Mouse (Mus musculus) intestine, postnatal 0 days (tissue): Measurements from ENCODE around the gene Phka1. TPM values are rescaled to one million over a fixed set of nuclear protein-coding genes. Genes with fewer than 3 reads are reported as not detected.
A peak's percentile ranks its signal among the peaks of the same experiment; 100 is the strongest.

Experiments
- ATAC-seq: fragments of 200-750 bp; cut with Nextera tagmentation; 2 replicates; pipeline ENCODE4 v1.8.0; 2017; ENCODE audit warnings: mild to moderate bottlenecking, moderate TSS enrichment, moderate library complexity
- H3K27ac ChIP-seq: fragments of 300-500 bp; sonication (generic); 2 replicates; pipeline ENCODE4 v1.5.1; 2014; ENCODE audit warnings: mild to moderate bottlenecking, low read depth, low read length, moderate library complexity
- H3K27me3 ChIP-seq: fragments of 300-500 bp; sonication (generic); replicated peaks from 2 replicates; pipeline ENCODE4 v1.6.1; 2014; ENCODE audit warnings: low read length, mixed read lengths; ENCODE audit not compliant: control insufficient read depth, insufficient read depth
- H3K36me3 ChIP-seq: fragments of 300-500 bp; sonication (generic); 2 replicates; pipeline ENCODE4 v1.6.1; 2014; ENCODE audit warnings: mild to moderate bottlenecking, moderate library complexity; ENCODE audit not compliant: control insufficient read depth, insufficient read depth
- H3K4me1 ChIP-seq: fragments of 300-500 bp; sonication (generic); replicated peaks from 2 replicates; pipeline ENCODE4 v1.6.1; 2014; ENCODE audit warnings: antibody characterized with exemption, low read length, mixed read lengths; ENCODE audit not compliant: control insufficient read depth, insufficient read depth
- H3K4me2 ChIP-seq: fragments of 300-500 bp; sonication (generic); replicated peaks from 2 replicates; pipeline ENCODE4 v1.6.1; 2014; ENCODE audit warnings: low read depth, mild to moderate bottlenecking, moderate library complexity
- H3K4me3 ChIP-seq: fragments of 300-500 bp; sonication (generic); 2 replicates; pipeline ENCODE4 v1.5.1; 2014; ENCODE audit warnings: low read depth, low read length
- H3K9ac ChIP-seq: fragments of 300-500 bp; sonication (generic); 2 replicates; pipeline ENCODE4 v1.6.1; 2014; ENCODE audit warnings: mild to moderate bottlenecking, low read depth, low read length
- H3K9me3 ChIP-seq: fragments of 300-500 bp; sonication (generic); 2 replicates; pipeline ENCODE4 v1.6.1; 2016; ENCODE audit warnings: mixed run types; ENCODE audit not compliant: control insufficient read depth
- CTCF ChIP-seq: sonication (generic); IDR thresholded peaks from 2 replicates; pipeline ENCODE4 v1.5.1; 2016; ENCODE audit warnings: low read depth, mild to moderate bottlenecking, control low read depth, antibody characterized with exemption, moderate library complexity
- WGBS: fragments of 180-500 bp; shearing (Covaris S2); extraction: QIAGEN DNeasy Blood & Tissue Kit; methylation state at CpG from one replicate; pipeline ENCODE4 v1.1.7; 2014; 5-methylcytosine and 5-hydroxymethylcytosine counted together
- polyA plus RNA-seq: library from polyadenylated mRNA; unstranded; fragments of >200 nt; fragmentation: Nextera tagmentation; extraction: Ambion mirVana; gene quantifications from 2 replicates; pipeline ENCODE4 v1.2.1, GENCODE M21; 2015

Gene Phka1
- polyA plus RNA-seq, 1 experiment from 2014 or later: 1.7 TPM

DNA sequence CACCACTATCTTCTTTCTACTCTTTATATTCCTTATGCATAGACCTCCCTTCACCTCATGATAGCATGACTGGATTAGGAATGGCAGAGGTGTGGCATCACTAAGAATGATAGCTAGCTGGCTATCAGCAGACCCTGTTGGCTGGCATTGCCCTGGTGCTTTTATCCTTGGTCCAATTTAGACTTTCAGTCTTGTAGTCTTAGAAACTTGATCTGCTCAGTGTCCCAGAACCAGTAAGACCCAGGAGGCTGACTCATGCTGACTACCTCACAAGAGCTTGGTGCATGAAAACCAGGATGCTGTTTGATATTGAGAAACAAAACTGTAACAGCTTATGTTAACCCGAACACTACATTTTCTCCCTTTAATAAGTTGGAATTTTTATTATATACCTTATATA lies 1.6 kb upstream of the Phka1 start:
- Histone ChIP-seq H3K36me3 (no peaks in the 10 kb centered on the region), H3K4me3 (no peak overlapping the region), H3K9me3 (no peaks in the 10 kb centered on the region), H3K4me1 (no peaks in the 10 kb centered on the region), H3K27me3 (no peaks in the 10 kb centered on the region; the same call in 1 of the 2 replicates), H3K4me2 (no peak overlapping the region), H3K27ac (no peak overlapping the region), H3K9ac (no peak overlapping the region)
- TF ChIP-seq CTCF: no peak
- 91% methylated on average over 1 of the region's 1 CpGs for WGBS
- no peak for ATAC-seq

DNA sequence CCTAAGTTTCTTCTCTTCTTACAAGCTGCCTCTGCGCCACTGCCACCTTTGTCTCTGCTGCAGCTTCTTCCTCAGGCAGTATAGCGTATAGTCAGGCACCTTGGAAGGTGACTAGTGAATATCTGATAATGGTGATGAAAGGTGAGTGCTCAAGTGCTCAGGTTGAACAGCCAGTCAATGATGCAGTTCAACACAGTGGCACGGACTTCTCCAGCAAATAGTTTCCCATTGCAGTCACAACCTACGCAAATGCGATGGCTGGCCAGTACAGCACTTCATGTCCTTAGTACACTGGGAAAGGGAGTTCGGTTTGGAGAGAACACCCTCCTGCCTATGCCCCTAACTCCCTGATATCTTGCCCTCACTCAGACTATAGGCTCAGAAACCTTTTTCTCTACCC lies 1.1 kb upstream of the Phka1 start:
- ATAC-seq: no peak
- Histone ChIP-seq H3K27ac (no peak overlapping the region), H3K9me3 (no peaks in the 10 kb centered on the region), H3K9ac (no peak overlapping the region), H3K4me1 (no peaks in the 10 kb centered on the region), H3K4me2 (peak overlapping the region; percentile 67), H3K4me3 (peak overlapping the region; percentile 58; the same call in 1 of the 2 replicates), H3K36me3 (no peaks in the 10 kb centered on the region), H3K27me3 (no peaks in the 10 kb centered on the region; the same call in 1 of the 2 replicates)
- no peak for TF ChIP-seq CTCF
- 51% methylated on average over 6 of the region's 6 CpGs for WGBS

GRCm38 (mm10) chrX:102644573-102644951 lies 516 bp upstream of the Phka1 start:
- Histone ChIP-seq H3K4me2 (peak overlapping the region; percentile 67), H3K27me3 (no peaks in the 10 kb centered on the region; the same call in 1 of the 2 replicates), H3K9me3 (no peaks in the 10 kb centered on the region), H3K9ac (peak overlapping the region; percentile 46; the same call in 1 of the 2 replicates), H3K4me1 (no peaks in the 10 kb centered on the region), H3K36me3 (no peaks in the 10 kb centered on the region), H3K27ac (no peak overlapping the region), H3K4me3 (peak overlapping the region; percentile 58)
- ATAC-seq: no peak
- 24% methylated on average over 8 of the region's 8 CpGs for WGBS
- no peak for TF ChIP-seq CTCF

- H3K4me3 ChIP-seq: no peak overlapping the region
- no peaks in the 10 kb centered on the region for H3K36me3 ChIP-seq
- H3K27me3 ChIP-seq: no peaks in the 10 kb centered on the region
- no peak overlapping the region for H3K27ac ChIP-seq
- ATAC-seq: no peak
- TF ChIP-seq CTCF: no peak
- no peak overlapping the region for H3K4me2 ChIP-seq
- no peaks in the 10 kb centered on the region for H3K4me1 ChIP-seq
- 73% methylated on average over 2 of the region's 2 CpGs for WGBS
- H3K9ac ChIP-seq: no peak overlapping the region
- H3K9me3 ChIP-seq: no peaks in the 10 kb centered on the region
Measured at GRCm38 (mm10) chrX:102601269-102601668, 42.8 kb downstream of the Phka1 start.

- 50% methylated on average over 1 of the region's 1 CpGs for WGBS
- ATAC-seq: no peak
- Histone ChIP-seq H3K36me3 (no peaks in the 10 kb centered on the region), H3K4me1 (no peaks in the 10 kb centered on the region), H3K9ac (no peak overlapping the region), H3K4me3 (no peak overlapping the region), H3K9me3 (no peaks in the 10 kb centered on the region), H3K27ac (no peak overlapping the region), H3K27me3 (no peaks in the 10 kb centered on the region), H3K4me2 (no peak overlapping the region)
- TF ChIP-seq CTCF: no peak
Measured at GRCm38 (mm10) chrX:102588560-102588959, 55.5 kb downstream of the Phka1 start.

DNA sequence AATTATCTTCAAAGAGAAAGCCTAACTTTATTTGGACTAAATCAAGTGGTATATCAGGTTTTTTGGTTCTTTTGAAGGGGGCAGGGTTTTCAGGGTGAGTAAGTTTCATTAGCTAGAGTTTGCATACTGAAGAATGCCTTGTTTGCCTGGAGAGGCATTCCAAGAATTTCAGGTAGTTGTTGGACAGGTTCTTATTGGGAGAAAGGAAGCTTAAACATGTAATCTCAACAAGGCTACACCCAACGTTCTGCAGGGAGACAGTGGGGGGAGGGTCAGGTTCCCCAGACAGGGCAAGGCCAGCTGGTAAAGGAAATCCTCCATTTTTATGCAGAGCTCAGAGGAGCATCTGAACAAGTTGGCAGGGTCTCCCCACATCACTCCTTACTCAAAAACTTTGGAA lies 72.9 kb downstream of the Phka1 start:
- TF ChIP-seq CTCF: no peak
- Histone ChIP-seq H3K4me1 (no peaks in the 10 kb centered on the region), H3K4me2 (no peak overlapping the region), H3K9me3 (no peaks in the 10 kb centered on the region), H3K36me3 (no peaks in the 10 kb centered on the region), H3K4me3 (no peak overlapping the region), H3K9ac (no peak overlapping the region), H3K27me3 (no peaks in the 10 kb centered on the region), H3K27ac (no peak overlapping the region)
- ATAC-seq: no peak
- WGBS: 0% methylated on average over 1 of the region's 1 CpGs

DNA sequence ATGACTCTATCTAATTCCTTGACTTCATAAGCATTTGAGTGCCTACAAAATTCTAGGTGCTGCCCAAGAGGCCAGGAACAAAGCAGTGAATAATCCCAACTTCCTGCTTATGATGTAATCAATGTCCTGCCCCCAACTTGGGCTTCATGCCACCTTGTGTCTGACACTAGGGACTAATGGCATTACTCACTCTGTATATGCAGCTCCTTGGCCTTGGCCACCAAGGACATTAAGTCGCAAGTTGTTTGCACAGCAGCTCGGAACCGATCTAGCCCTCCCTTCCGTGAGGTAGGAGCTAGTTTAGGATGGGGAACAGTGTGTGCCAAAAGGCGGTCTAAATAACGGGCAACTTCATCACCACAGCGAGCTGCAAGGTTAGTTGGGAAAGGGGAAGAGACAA lies 87.1 kb downstream of the Phka1 start:
- Histone ChIP-seq H3K4me2 (no peak overlapping the region), H3K9me3 (no peaks in the 10 kb centered on the region), H3K36me3 (no peaks in the 10 kb centered on the region), H3K9ac (no peak overlapping the region), H3K27me3 (no peaks in the 10 kb centered on the region), H3K4me1 (no peaks in the 10 kb centered on the region), H3K27ac (no peak overlapping the region), H3K4me3 (no peak overlapping the region)
- 88% methylated on average over 7 of the region's 7 CpGs for WGBS
- no peak for TF ChIP-seq CTCF
- no peak for ATAC-seq
